Mouse (Mus musculus): ENCODE data around the gene Pnrc2. TPM values are rescaled to one million over a fixed set of nuclear protein-coding genes. Genes with fewer than 3 reads are reported as not detected.

The Pnrc2 gene
- total RNA-seq, 2 experiments from 2014 or later = 67.9 to 192 TPM

- ATAC-seq (replicated peaks; ENCODE audit: poor library complexity, severe bottlenecking) = no peak
Observed at GRCm38 (mm10) chr4:135872589-135873391, 860 bp downstream of the Pnrc2 start.

GRCm38 (mm10) chr4:135872015-135872414, 1.6 kb downstream of the Pnrc2 start:
- no peak for ATAC-seq (replicated peaks; ENCODE audit: poor library complexity, severe bottlenecking)

- ATAC-seq (replicated peaks; ENCODE audit: poor library complexity, severe bottlenecking) = no peak
Observed at GRCm38 (mm10) chr4:135870227-135871023, 3.2 kb downstream of the Pnrc2 start.

- ATAC-seq (replicated peaks; ENCODE audit: poor library complexity, severe bottlenecking) = no peak
Observed at GRCm38 (mm10) chr4:135868996-135869395, 4.7 kb downstream of the Pnrc2 start.

- no peak for ATAC-seq (replicated peaks; ENCODE audit: poor library complexity, severe bottlenecking)
Observed at GRCm38 (mm10) chr4:135857597-135858186, 16.0 kb downstream of the Pnrc2 start.

- ATAC-seq (replicated peaks; ENCODE audit: poor library complexity, severe bottlenecking) = peak; percentile 29
Observed at GRCm38 (mm10) chr4:135856223-135857091, 17.2 kb downstream of the Pnrc2 start.

- peak; percentile 88 for ATAC-seq (replicated peaks; ENCODE audit: poor library complexity, severe bottlenecking)
Observed at GRCm38 (mm10) chr4:135855536-135856222, 18.0 kb downstream of the Pnrc2 start, which contains the start of gene Srsf10. Gene Srsf10, plus strand, starts transcription at chr4:135855747.

- ATAC-seq (replicated peaks; ENCODE audit: poor library complexity, severe bottlenecking) = peak; percentile 53
Observed at GRCm38 (mm10) chr4:135855080-135855479, 18.6 kb downstream of the Pnrc2 start.

- no peak for ATAC-seq (replicated peaks; ENCODE audit: poor library complexity, severe bottlenecking)
Observed at GRCm38 (mm10) chr4:135854630-135855029, 19.0 kb downstream of the Pnrc2 start.

GRCm38 (mm10) chr4:135853987-135854546, 19.6 kb downstream of the Pnrc2 start:
- ATAC-seq (replicated peaks; ENCODE audit: poor library complexity, severe bottlenecking) = no peak

- ATAC-seq (replicated peaks; ENCODE audit: poor library complexity, severe bottlenecking) = no peak
Observed at GRCm38 (mm10) chr4:135851942-135852341, 21.7 kb downstream of the Pnrc2 start.

GRCm38 (mm10) chr4:135850411-135851095, 23.1 kb downstream of the Pnrc2 start:
- no peak for ATAC-seq (replicated peaks; ENCODE audit: poor library complexity, severe bottlenecking)

GRCm38 (mm10) chr4:135847581-135847980, 26.1 kb downstream of the Pnrc2 start:
- ATAC-seq (replicated peaks; ENCODE audit: poor library complexity, severe bottlenecking) = no peak

GRCm38 (mm10) chr4:135844400-135844799, 29.2 kb downstream of the Pnrc2 start:
- ATAC-seq (replicated peaks; ENCODE audit: poor library complexity, severe bottlenecking) = no peak

- no peak for ATAC-seq (replicated peaks; ENCODE audit: poor library complexity, severe bottlenecking)
Observed at GRCm38 (mm10) chr4:135839293-135840011, 34.2 kb downstream of the Pnrc2 start.

GRCm38 (mm10) chr4:135838925-135839292, 34.7 kb downstream of the Pnrc2 start:
- ATAC-seq (replicated peaks; ENCODE audit: poor library complexity, severe bottlenecking) = no peak

GRCm38 (mm10) chr4:135834124-135834717, 39.4 kb downstream of the Pnrc2 start:
- ATAC-seq (replicated peaks; ENCODE audit: poor library complexity, severe bottlenecking) = no peak
